Mouse (Mus musculus): ENCODE measurements around the gene Emsy.

DNA sequence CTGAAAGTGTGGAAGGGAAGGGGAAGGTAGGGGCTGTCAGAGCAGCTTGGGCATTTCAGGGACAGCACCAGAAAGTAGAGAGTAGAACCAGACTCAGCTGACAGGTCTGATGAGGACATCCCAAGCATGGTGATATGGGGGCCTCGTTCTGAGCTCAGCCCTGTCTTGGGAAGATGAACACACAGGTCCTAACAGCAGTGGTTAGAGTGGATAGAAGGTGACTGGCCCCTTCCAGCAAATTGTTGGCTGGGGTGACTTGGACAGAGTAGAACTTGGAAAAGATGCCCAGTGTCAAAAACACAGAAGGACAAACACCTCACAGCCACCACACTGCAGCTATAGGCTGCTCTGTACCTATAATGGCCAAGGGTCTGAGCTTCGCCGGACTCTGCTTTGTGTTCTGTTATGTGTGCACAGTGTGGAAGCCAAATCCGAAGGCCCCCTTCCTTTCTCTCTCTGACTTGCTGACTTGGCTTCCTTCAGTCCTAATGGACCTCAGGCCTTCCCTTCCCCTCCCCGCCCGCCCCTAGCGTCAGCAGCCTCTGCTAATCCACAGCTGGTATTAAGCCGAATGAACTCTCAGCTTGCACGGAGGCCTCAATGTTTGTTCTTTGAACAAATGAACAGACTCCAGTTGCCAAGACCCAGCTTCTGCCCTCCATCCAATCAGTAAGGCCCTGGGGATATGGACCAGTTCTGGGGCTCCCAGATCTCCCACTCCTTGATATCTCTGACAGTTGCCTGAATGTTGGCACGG, 119.2 kb downstream of the Emsy start:
- no peak for TF ChIP-seq CTCF (IDR thresholded peaks at IDR 0.05; ENCODE audit: low read depth)
- no peak for TF ChIP-seq EP300 (IDR thresholded peaks at IDR 0.05; ENCODE audit: low read depth)

All from heart, postnatal 0 days (tissue).